Mouse (Mus musculus) ovary, postnatal 10 days (tissue): ENCODE measurements around the gene Npffr2.
"Not testable (repeated sequence)": the region's sequence is repeated elsewhere in the genome, so short reads cannot be mapped to it uniquely, and the experiment has no call there.

Experiments used
- DNase-seq: peaks from one replicate; pipeline ENCODE4 v3.0.0; 2022; ENCODE audit warnings: low spot score

Gene Npffr2

GRCm38 (mm10) chr5:89526878-89527578 lies at the start of gene Npffr2:
TSS of gene Npffr2 (plus strand) at chr5:89527429.
- DNase-seq, result peak; percentile 2

GRCm38 (mm10) chr5:89492560-89492959 lies 34.7 kb upstream of the Npffr2 start:
- DNase-seq, result no peak

GRCm38 (mm10) chr5:89500182-89500581 lies 27.0 kb upstream of the Npffr2 start:
- no peak for DNase-seq

DNA sequence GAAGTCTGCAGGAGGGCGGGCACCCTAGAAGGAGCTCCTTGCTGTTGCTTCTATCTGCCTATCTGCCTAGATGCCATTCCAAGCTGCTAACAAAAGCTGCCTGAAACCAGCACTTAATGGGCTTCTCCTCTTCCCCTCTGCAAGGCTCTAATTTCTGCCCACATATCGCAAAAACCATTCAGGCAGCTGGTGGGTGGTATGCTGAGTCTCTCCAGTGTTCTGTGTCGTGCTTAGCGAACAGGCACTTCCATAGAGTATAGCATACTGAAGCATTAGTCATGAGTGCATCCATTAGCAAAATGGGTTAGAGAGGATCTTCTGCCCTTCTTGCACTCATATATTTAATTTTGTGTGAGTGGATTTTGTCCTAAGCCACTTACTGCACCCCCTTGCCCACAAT lies 8.6 kb upstream of the Npffr2 start:
- no peak for DNase-seq

- no peak for DNase-seq
Observed at GRCm38 (mm10) chr5:89526181-89526778, 949 bp upstream of the Npffr2 start.

DNA sequence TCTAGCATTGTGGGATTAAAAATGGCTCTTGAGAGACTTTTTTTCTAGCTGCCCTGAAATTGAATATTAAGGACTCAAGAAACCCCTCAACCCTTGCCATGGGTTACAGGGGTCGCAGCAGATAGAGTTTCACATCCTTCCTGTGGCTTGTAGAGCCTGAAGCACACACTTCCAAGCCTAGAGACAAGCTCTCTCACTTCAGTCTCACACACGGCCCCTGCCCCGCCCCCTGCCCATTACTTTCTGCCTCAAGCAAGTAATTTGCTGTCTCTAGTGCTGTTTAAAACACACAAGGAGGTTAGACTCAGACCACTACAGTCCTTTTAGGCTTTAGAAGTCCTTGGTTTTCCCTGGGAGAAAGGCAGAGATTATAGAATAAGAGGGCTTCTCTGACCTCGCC lies 1.7 kb downstream of the Npffr2 start:
- no peak for DNase-seq

DNA sequence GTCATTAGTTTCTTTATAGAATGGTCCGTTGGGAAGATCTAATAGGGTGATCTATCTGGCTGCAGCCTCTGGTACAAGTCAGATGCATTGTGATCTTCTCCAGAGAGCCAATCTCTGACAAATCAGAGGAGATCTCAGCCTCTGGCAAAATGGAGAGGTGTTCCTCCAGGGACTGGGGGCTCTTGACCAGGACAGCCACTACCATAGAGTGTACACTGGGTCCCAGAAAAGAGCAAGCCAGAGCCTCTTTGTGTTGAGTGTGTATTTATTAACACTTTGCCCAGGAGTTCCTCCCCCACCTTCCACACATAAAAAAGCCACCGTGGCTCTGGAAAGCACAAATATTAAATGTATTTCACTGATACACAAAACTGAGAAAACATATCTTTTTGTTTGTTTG lies 2.2 kb downstream of the Npffr2 start:
- no peak for DNase-seq

GRCm38 (mm10) chr5:89536018-89536417 lies 8.8 kb downstream of the Npffr2 start:
- DNase-seq, result no peak

DNA sequence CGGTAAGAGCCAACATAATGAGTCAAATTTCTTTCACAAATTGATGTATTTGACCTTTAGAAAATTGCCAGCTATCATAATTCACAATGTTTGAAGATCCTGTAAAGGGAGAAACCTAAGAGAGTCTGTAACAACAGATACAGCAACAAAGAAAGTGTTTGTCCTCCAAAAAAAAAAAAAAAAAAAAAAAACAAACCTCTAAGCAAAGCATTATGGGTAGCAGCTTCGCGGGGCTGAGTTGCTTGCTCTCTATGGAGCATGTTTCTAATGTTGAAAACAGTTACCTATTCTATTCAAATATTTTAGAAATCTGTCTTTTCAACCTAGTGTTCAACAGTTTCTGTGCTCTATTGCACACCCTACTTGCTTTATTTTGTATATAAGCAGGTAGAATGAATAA lies 15.2 kb downstream of the Npffr2 start:
- no peak for DNase-seq

DNA sequence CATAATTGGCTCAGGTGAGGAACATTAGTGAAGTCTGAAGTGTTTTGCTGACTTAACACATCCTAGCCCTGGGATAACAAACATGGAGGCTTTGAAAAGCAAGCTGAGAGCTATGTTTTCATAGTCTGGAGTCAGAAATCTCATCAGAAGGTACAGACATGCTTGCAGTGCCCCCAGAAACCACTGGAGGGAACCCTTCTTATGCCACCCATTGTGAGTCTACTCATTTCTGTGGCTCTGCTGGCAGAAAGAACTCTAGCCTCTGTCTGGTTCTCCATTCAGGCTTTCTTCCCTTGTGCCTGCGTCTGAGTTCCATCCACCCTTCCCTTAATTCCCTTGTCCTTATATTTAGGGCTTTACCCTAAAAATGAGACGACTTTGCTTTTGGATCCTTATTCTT lies 16.2 kb downstream of the Npffr2 start:
- peak; percentile 16 for DNase-seq

DNA sequence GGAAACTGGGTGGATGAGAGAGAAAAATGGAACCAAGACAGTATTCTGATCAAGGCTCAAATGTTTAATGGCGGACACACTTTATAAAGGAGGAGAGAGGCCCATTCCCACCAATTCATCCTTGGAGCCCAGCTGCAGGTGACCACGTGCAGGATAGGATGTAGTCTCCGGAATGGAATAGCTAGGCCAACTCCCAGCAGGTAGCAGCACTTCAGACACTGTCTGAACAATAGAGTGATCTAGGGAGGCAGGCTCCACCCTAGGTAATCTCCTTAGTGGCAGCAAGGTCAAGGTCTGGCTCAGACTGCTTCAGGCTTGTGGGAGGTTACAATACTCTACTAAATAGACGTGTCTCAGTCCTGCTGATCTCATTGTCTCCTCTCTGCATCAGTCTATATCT lies 31.9 kb downstream of the Npffr2 start:
- DNase-seq, result not testable (repeated sequence)

DNA sequence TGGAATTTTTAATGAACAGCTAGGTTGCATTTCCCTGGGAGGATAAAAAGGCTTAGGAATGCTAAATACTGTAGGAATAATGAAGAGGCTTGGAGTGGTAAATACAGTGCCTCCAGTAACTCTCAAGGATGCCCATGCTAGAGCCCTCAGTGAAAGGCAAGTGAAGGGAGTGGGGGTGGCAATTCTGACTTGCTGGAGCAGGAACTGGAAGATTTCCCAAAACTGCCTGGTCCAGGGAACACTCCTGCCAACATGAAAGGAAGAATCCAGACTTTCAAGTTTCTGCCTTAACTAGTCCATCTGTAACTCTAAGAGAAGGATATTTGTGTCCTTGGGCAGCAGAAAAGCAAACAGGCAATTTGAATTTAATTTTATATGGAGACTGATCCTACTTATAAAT lies 34.2 kb downstream of the Npffr2 start:
- no peak for DNase-seq

- no peak for DNase-seq
Observed at GRCm38 (mm10) chr5:89578678-89579077, 51.4 kb downstream of the Npffr2 start.

- no peak for DNase-seq
Observed at GRCm38 (mm10) chr5:89579181-89579580, 52.0 kb downstream of the Npffr2 start.

GRCm38 (mm10) chr5:89581143-89581542 lies 53.9 kb downstream of the Npffr2 start:
- DNase-seq, result no peak

GRCm38 (mm10) chr5:89581742-89582366 lies 54.6 kb downstream of the Npffr2 start:
- no peak for DNase-seq

DNA sequence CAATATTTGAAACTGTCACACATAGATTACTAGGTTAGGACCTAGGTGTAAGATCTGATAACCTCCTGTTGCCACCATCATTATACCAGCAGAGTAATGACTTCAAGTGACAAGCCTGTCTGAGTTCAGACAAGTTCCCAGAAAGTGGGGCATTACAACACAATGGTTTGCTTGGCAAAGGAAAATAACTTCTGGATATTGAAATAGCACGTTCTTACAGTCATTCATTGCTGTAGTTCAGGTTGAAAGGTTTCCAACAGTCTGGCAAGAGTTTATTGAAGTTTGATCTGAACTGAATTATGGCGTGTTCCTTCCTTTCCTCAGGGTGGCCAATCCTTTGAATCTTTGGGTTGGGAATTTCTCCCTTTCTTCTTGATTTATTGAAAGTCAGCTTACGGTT lies 57.8 kb downstream of the Npffr2 start:
- no peak for DNase-seq

DNA sequence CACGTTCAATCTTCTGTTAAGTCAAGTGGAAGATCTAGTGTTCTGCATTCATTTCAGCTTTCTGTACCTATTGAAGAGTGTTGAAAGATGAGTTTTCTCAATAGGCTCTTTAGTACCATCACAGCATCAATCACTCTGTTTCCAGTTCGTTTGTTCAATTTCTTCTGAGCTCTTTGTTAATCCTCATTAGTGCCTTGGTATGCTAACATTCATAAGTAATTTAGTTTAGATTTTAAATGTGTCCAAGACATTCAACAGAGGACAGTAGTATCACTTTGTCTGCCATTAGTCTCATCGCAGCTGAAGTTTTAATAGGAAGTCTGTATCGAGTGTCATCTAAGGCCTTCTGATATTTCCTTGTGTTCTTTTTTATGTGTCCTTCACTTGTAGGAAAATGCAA lies 65.1 kb downstream of the Npffr2 start:
- DNase-seq, result no peak

DNA sequence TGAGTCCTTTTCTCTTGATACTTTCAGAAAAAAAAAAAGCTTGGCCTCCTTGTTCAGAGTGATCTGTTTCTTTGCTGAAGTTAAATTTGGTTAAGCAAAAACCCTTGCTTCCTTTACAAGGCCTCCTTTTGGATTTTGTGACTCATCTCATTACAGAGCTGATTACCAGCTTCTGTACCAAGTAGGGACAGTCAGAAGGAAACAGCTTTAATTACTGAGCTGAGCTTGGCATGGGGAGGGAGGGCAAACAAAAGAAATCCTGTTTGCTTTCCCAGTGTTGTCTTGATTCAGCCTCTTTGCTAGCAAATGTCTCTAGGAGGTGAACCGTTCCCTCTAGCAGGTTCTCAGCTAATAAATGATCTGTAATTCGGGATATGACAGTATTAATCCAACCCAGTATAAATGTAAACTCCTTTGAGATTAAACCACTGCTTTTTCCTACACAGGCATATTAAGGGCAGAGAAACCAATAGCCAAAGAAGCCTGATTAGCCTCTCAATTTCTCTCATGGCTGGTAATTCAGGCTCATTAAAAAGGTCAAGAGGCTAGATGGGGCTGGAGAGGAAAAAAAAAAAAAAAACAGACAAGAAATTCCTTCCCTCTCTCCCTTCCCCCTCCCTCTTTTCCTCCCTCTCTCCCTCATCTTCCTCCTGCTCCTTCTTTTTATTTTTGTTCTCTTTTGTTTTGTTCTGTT lies 84.2 kb downstream of the Npffr2 start:
- no peak for DNase-seq

DNA sequence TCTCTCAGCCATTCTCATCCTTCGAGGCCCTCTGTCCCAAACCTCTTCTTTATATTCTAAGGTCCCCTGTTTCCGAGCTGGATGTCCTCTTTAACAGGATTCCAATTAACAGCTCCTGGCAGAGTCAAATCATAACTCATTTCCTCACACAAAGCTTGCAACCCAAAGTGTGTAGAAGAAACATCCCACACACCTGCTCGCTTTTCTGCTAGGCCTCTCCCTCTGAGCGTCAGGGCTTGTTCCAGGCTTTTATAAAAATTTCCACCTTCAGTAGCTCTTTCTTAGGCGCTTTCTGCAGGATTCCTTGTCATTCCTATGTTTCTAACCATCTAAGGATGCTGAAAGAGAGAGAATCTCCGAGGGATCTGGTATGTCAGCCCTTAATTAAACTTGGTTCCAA lies 85.0 kb downstream of the Npffr2 start:
- DNase-seq, result no peak

DNA sequence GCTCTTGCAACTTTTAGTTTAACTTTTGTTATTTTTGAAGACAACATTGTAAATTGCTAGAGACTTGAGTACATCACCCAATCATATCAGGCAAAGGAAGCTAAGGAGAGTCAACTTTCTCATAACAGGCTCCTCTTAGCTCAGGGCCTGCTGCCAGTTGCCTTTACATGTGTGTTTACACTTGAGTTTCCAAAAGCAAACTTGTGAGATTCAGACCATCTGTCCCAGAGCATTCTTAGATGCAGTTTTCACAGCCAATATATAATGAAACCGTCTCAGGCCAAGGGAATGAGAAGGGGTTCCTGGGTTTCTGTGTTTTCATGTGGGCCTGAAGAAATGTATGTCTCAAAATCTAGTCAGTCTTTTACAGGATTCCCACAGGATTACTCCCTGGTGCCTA lies 104.4 kb downstream of the Npffr2 start:
- no peak for DNase-seq
